Mouse (Mus musculus) retina, postnatal 1 day (tissue): ENCODE results near the gene Dbil5.

Experiments used
- DNase-seq: peaks from one replicate; pipeline ENCODE4 v3.0.0-alpha.2; 2012

The Dbil5 gene

GRCm38 (mm10) chr11:76239750-76240149, 22.3 kb downstream of the Dbil5 start:
- no peak for DNase-seq

GRCm38 (mm10) chr11:76242901-76243810, 25.7 kb downstream of the Dbil5 start, which contains the start of the genes Mrm3 and Glod4:
Mrm3 (plus strand) TSS chr11:76243715.
Glod4 (minus strand) TSS chr11:76243725.
- peak; percentile 95 for DNase-seq

- no peak for DNase-seq
Measured at GRCm38 (mm10) chr11:76243811-76244546, 26.6 kb downstream of the Dbil5 start.

- DNase-seq, result no peak
Measured at GRCm38 (mm10) chr11:76246439-76246838, 29.0 kb downstream of the Dbil5 start.

- DNase-seq, result peak; percentile 27
Measured at GRCm38 (mm10) chr11:76247239-76247638, 29.8 kb downstream of the Dbil5 start.

GRCm38 (mm10) chr11:76252036-76252435, 34.6 kb downstream of the Dbil5 start:
- no peak for DNase-seq

GRCm38 (mm10) chr11:76253145-76253917, 35.9 kb downstream of the Dbil5 start:
- peak; percentile 85 for DNase-seq

- no peak for DNase-seq
Measured at GRCm38 (mm10) chr11:76253918-76254264, 36.5 kb downstream of the Dbil5 start.

- peak; percentile 49 for DNase-seq
Measured at GRCm38 (mm10) chr11:76255431-76256001, 38.1 kb downstream of the Dbil5 start.

- DNase-seq, result no peak
Measured at GRCm38 (mm10) chr11:76256129-76256528, 38.7 kb downstream of the Dbil5 start.

- no peak for DNase-seq
Measured at GRCm38 (mm10) chr11:76257386-76257785, 40.0 kb downstream of the Dbil5 start.

- no peak for DNase-seq
Measured at GRCm38 (mm10) chr11:76258511-76258910, 41.1 kb downstream of the Dbil5 start.

GRCm38 (mm10) chr11:76260208-76261050, 43.0 kb downstream of the Dbil5 start:
- peak; percentile 46 for DNase-seq

GRCm38 (mm10) chr11:76261224-76261623, 43.8 kb downstream of the Dbil5 start:
- DNase-seq, result no peak

- peak; percentile 90 for DNase-seq
Measured at GRCm38 (mm10) chr11:76262611-76263351, 45.4 kb downstream of the Dbil5 start.

GRCm38 (mm10) chr11:76267550-76267949, 50.1 kb downstream of the Dbil5 start:
- DNase-seq, result no peak

GRCm38 (mm10) chr11:76268001-76268459, 50.6 kb downstream of the Dbil5 start:
- DNase-seq, result no peak
